Mouse (Mus musculus) layer of hippocampus, postnatal 25 days (tissue): ENCODE measurements at regions not wholly inside any gene's neighbourhood (a gene's known extent, or its start where the extent isn't known, plus 50 kb on each side); places are given as distances from the start of the nearest gene placed in this dataset.

ENCODE experiments used
- DNase-seq, 2 experiments: peaks; one replicate each; pipeline ENCODE4 v3.0.0; 2022; ENCODE audit warnings: mixed read lengths in 2 of 2, low spot score in 1 of 2; ENCODE audit errors: extremely low spot score in 1 of 2

- no peak for DNase-seq
Measured at GRCm38 (mm10) chr7:51722420-51722819, 100.6 kb downstream of the Slc17a6 start.

- DNase-seq: no peak
Measured at GRCm38 (mm10) chr7:51723955-51724354, 102.1 kb downstream of the Slc17a6 start.

DNA sequence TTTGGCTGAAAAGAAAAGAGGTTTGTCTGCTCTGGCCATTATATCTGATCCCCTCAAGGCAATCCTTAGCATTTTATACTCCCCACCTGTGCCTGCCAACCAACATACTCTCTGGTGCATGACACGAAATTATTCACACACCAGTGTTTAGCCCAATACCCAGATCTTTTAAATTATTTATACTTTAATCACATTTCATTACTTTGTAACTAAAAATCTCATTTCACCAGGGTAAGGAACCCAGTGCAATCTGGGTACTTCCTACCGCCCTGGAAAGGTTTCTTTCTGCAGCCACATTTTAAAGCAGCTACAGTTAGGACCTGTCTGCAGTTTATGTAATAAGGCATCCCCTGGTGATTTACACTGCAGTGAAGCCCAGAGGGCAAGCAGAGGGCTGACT, 114.5 kb downstream of the Slc17a6 start:
- no peak for DNase-seq

- DNase-seq: no peak
Measured at GRCm38 (mm10) chr7:51739590-51739989, 117.8 kb downstream of the Slc17a6 start.

GRCm38 (mm10) chr7:51740928-51741327, 119.1 kb downstream of the Slc17a6 start:
- no peak for DNase-seq

DNA sequence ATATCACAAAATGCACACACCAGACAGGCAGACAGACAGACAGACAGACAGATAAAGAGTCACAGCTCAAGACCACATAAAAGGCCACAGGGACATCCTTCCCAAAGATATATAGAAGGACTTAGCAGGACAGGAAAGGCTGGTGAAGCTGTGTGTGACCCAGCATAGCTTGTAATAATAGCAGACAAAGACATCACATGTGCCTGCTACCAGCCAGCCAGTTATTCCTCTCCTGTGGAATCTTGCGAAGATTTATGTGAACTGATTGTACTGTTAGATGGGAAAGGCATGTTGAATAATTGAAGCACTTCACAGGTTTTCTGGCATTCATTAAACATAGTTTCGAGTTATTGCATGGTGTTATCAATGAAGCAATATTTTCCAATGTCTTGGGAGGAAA, 119.1 kb upstream of the Gas2 start:
- DNase-seq: no peak

GRCm38 (mm10) chr7:51745598-51745997, 116.2 kb upstream of the Gas2 start:
- no peak for DNase-seq

- DNase-seq: peak in 1 of 2 experiments; percentile 15
Measured at GRCm38 (mm10) chr7:51748633-51749303, 113.0 kb upstream of the Gas2 start.

GRCm38 (mm10) chr7:51749304-51750129, 112.3 kb upstream of the Gas2 start:
- no peak for DNase-seq

DNA sequence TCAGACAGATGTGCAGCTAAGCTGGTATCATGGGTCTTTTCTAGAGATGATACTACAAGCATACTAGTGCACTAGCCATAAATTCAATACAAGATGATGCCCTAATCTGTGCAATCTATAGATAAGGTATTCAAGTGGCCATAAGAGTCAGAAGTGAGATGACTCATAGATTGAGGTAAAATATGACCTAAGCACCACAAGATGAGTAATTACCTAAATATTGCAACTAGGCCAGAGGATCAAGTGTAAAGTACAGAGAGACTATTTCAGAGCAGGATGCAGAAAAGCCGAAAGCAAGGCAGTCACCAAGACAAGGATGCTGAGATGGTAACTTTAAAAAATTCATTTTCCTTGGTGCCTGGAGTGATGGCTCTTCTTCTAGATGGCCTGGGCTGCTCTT, 111.5 kb upstream of the Gas2 start:
- DNase-seq: no peak

DNA sequence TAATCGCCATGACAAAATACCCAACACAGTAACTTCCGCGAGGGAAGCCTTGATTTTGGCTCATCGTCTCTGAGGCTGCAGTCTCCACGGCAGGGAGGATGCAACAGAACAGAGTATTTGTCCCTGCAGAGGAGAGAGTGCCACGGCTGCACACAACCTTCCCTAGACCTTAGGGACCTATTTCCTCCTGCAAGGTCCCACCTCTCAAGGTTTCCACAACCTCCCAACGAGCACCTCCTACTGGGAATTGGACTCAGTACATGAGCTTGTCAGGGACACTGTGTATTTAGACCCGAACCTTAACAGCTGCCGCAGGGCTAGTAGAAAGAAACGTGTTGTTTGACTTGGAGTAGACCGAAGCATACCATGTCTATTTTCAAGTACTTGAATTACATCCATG, 108.8 kb upstream of the Gas2 start:
- DNase-seq: no peak

GRCm38 (mm10) chr7:51754208-51754888, 107.5 kb upstream of the Gas2 start:
- no peak for DNase-seq

DNA sequence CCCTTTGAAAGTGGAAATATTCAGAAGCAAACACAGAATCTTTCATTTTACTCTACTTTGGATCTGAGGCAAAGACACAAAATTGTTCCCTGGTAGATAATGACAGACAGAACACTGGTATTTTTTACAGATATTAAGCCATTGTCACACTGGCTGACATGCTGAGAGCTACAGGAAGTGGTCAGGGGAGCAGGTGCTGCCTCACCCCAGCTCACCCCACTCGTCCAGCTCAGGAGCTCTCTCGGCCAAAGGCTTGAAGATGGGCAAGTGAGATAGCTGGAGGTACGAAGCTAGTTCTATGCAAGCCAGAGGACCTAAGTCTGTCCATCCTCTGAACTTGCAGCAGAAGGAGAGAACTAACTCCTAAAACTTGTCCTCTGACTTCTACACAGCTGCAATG, 105.6 kb upstream of the Gas2 start:
- DNase-seq: no peak

DNA sequence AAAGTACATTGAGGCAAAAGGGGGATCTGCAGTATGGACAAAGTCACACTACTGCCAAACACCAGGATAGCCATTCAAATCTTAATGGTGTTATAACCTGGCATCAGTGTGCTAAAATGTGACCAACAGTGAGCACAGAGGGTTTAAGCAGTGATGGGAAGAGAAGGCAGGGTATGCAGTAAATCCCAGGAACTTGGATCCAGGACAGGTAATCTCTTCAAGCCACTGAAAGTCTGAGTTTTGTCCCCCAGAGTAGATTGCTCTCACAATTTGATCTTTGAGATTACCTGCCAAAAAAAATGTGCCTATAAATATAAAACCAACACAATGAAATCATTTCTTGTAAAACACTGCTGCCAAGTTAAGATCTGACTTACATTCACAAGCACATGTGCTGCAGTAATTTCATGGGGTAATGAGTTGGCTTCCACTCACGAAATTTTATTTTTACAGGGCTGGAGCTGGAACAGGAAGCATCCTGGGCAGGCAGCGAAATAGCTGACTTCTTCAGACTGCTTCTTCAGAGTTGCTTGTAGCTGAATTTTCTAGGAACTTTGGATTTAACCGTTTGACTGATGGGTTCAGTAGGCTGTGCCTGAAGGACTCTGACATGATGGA, 102.2 kb upstream of the Gas2 start:
- DNase-seq: no peak

- DNase-seq: no peak
Measured at GRCm38 (mm10) chr7:51767066-51767465, 94.7 kb upstream of the Gas2 start.

- DNase-seq: peak in 1 of 2 experiments; percentile 22
Measured at GRCm38 (mm10) chr7:51771895-51772871, 89.6 kb upstream of the Gas2 start.

- DNase-seq: no peak
Measured at GRCm38 (mm10) chr7:51775968-51776367, 85.8 kb upstream of the Gas2 start.

GRCm38 (mm10) chr7:51783070-51783776, 78.6 kb upstream of the Gas2 start:
- DNase-seq: no peak
